Mouse (Mus musculus): Measurements from ENCODE around the gene Rab40b. TPM values are rescaled to one million over a fixed set of nuclear protein-coding genes. Genes with fewer than 3 reads are reported as not detected.
"Not testable (repeated sequence)": the region's sequence is repeated elsewhere in the genome, so short reads cannot be mapped to it uniquely, and the experiment has no call there.

The Rab40b gene
- polyA plus RNA-seq, 1 experiment from 2014 or later = 12.1 TPM

DNA sequence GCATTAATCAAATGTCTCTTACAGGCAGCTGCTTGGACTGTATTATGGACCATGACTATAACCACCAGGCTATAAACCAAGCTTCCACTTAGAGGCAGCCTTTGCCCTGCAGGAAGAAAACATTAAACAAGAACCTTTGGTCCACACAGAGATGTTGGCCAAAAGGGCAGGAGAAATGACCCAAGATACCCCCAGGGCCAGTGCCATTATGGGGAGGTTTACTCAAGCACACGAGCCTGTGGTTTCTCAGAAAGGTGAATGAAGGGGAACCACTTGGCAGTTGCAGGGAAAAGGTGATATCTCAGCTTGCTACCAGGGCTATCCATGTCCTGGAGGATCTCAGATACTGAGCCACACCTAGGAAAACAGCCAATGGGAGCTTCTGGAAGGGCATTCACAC lies 62.0 kb downstream of the Rab40b start:
- no peaks in the 10 kb centered on the region for H3K4me1 ChIP-seq (replicated peaks)
- no peaks in the 10 kb centered on the region for H3K9me3 ChIP-seq
- H3K9ac ChIP-seq = no peak overlapping the region
- peaks cover 34% of the 10 kb centered on the region for H3K36me3 ChIP-seq
- H3K27ac ChIP-seq (replicated peaks) = no peak overlapping the region
- H3K4me3 ChIP-seq = no peak overlapping the region
- no peak overlapping the region for H3K4me2 ChIP-seq
- no peaks in the 10 kb centered on the region for H3K27me3 ChIP-seq
- no peak for ATAC-seq (ENCODE audit: low FRiP score, low read depth)
- 86% methylated on average over 1 of the region's 1 CpGs for WGBS

DNA sequence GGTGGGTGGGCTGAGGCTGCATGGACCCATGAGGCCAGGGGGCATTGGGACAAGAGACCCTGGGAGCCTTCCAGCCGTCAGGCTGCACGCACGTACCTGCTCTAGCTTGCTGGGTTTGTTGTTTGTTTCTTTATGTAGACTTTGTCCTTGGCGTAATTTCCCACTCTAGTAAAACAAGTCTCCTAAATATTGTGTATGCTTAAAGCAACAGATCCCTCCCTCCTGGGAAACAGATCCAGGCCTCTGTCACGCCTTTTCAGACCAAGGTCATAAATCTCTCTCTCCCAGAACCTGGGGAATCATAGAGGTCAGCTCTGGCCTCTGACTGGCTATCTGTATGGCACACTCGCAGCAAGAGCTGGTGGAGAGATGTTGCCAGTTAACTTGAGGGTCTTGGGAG lies 80.3 kb downstream of the Rab40b start:
- H3K36me3 ChIP-seq = peaks cover 61% of the 10 kb centered on the region
- H3K4me1 ChIP-seq (replicated peaks); ATAC-seq (ENCODE audit: low FRiP score, low read depth); H3K27ac ChIP-seq (replicated peaks); H3K4me3 ChIP-seq; H3K4me2 ChIP-seq; H3K9ac ChIP-seq; H3K27me3 ChIP-seq; H3K9me3 ChIP-seq: not testable (repeated sequence)
- WGBS = 96% methylated on average over 6 of the region's 6 CpGs

DNA sequence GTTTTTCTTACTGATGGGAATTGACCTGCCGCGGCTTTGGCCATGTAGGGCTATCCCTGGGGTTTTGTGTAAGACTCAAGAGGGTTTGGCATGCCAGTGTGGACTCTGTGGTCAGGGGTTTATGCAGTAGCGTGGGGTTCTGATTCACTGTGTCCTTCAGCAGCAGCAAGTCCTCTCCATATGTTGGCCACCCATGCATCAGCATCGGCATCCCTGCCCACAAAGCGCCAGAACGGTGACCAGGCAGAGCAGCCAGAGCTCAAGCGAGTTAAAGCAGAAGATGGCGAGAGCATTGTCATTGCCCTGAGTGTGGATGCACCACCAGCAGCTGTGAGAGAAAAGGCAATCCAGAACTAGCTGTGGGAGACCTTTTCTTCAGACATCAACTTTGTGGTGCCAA lies 81.4 kb downstream of the Rab40b start:
- H3K9me3 ChIP-seq = no peaks in the 10 kb centered on the region
- H3K4me1 ChIP-seq (replicated peaks) = no peaks in the 10 kb centered on the region
- no peak overlapping the region for H3K4me2 ChIP-seq
- 96% methylated on average over 8 of the region's 8 CpGs for WGBS
- H3K9ac ChIP-seq = no peak overlapping the region
- H3K27me3 ChIP-seq = no peaks in the 10 kb centered on the region
- no peak overlapping the region for H3K27ac ChIP-seq (replicated peaks)
- H3K36me3 ChIP-seq = peaks cover 67% of the 10 kb centered on the region
- no peak overlapping the region for H3K4me3 ChIP-seq
- ATAC-seq (ENCODE audit: low FRiP score, low read depth) = no peak

Small RNAs within 50 kb of the gene (microRNA-seq; reads per million reads assigned to microRNA genes)
- not detected for gene Mir7236

Other genes starting within 250 kb of the Rab40b start
- not detected in 2 replicates for gene Tex19.1, start 242.1 kb downstream of the Rab40b start, polyA plus RNA-seq (2015; fragmentation: Nextera tagmentation; extraction: Ambion mirVana)
- gene Uts2r, start 228.0 kb downstream of the Rab40b start, polyA plus RNA-seq (2015; fragmentation: Nextera tagmentation; extraction: Ambion mirVana) = 0.54 and 0.65 TPM in 2 replicates
- 31.6 and 32.5 TPM in 2 replicates for gene Hexdc, start 183.8 kb downstream of the Rab40b start, polyA plus RNA-seq (2015; fragmentation: Nextera tagmentation; extraction: Ambion mirVana)
- gene Ogfod3, start 183.5 kb downstream of the Rab40b start, polyA plus RNA-seq (2015; fragmentation: Nextera tagmentation; extraction: Ambion mirVana) = 28.3 and 29.9 TPM in 2 replicates
- gene Cybc1, start 158.9 kb downstream of the Rab40b start, polyA plus RNA-seq (2015; fragmentation: Nextera tagmentation; extraction: Ambion mirVana) = 36.9 and 37.4 TPM in 2 replicates
- gene Narf, start 151.0 kb downstream of the Rab40b start, polyA plus RNA-seq (2015; fragmentation: Nextera tagmentation; extraction: Ambion mirVana) = 81.6 and 86.8 TPM in 2 replicates
- gene Foxk2, start 128.3 kb downstream of the Rab40b start, polyA plus RNA-seq (2015; fragmentation: Nextera tagmentation; extraction: Ambion mirVana) = 15.7 TPM in 2 replicates
- 83.0 and 85.1 TPM in 2 replicates for gene Wdr45b, start 33.8 kb downstream of the Rab40b start, polyA plus RNA-seq (2015; fragmentation: Nextera tagmentation; extraction: Ambion mirVana)
- 9.4 and 10.4 TPM in 2 replicates for gene Fn3krp, start 33.1 kb upstream of the Rab40b start, polyA plus RNA-seq (2015; fragmentation: Nextera tagmentation; extraction: Ambion mirVana)
- gene Fn3k, start 46.7 kb upstream of the Rab40b start, polyA plus RNA-seq (2015; fragmentation: Nextera tagmentation; extraction: Ambion mirVana) = 7.0 and 7.4 TPM in 2 replicates
- 61.3 and 63.6 TPM in 2 replicates for gene Tbcd, start 63.7 kb upstream of the Rab40b start, polyA plus RNA-seq (2015; fragmentation: Nextera tagmentation; extraction: Ambion mirVana)
- 0.40 and 0.41 TPM in 2 replicates for gene Zfp750, start 131.1 kb upstream of the Rab40b start, polyA plus RNA-seq (2015; fragmentation: Nextera tagmentation; extraction: Ambion mirVana)